Mouse (Mus musculus) layer of hippocampus, postnatal 10 days (tissue): ENCODE results near the gene Acer3. TPM values are rescaled to one million over a fixed set of nuclear protein-coding genes. Genes with fewer than 3 reads are reported as not detected.

ENCODE experiments used
- DNase-seq, 2 experiments: peaks; one replicate each; pipeline ENCODE4 v3.0.0; 2021; ENCODE audit warnings: low spot score in 2 of 2
- total RNA-seq, 2 experiments: library from RNA; stranded (reverse); gene quantifications; 2 replicates each; pipeline ENCODE4 v1.2.3; 2021

Gene Acer3
- total RNA-seq, 2 experiments from 2014 or later = 14.7 to 17.8 TPM

- DNase-seq = no peak
Observed at GRCm38 (mm10) chr7:98186637-98187036, 134.4 kb downstream of the Acer3 start.

- DNase-seq = peak; percentile 28 to 49
Observed at GRCm38 (mm10) chr7:98185326-98185725, 135.7 kb downstream of the Acer3 start.

DNA sequence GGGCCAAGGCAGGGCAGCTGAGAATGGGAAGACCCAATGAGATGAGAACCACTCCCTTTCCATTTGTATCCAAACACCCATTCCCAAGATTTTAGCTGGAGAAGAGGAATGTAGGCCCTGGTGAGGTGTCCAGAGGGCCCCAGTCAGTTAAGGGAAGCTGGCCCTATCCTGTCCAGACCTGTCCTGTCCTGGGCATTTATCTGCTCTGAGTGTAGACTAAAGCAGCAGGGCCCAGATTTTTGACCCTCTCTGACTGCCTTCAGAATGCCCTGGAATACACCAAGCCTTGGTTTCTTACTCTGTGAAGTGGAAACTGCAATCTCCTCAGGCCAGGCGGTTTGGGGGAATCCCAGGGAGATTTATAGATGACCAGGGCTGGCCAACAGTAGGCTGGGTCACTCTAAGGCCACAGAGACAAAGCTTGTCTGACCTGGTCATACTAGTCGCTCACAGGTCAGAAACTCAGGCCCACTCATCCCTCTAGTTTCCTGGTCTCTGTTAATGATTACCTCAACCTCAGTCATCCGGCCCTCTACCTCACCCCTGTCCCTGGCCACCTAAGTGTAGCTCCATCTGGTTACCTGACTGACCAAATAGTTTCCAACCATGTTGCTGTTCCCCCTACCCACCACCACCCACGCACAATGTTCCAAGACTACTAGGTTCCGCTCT, 142.3 kb downstream of the Acer3 start:
- no peak for DNase-seq

GRCm38 (mm10) chr7:98177929-98178559, 143.0 kb downstream of the Acer3 start, which contains the start of gene Capn5:
Gene Capn5 (minus strand): TSS chr7:98178274.
- peak; percentile 41 to 68 for DNase-seq

DNA sequence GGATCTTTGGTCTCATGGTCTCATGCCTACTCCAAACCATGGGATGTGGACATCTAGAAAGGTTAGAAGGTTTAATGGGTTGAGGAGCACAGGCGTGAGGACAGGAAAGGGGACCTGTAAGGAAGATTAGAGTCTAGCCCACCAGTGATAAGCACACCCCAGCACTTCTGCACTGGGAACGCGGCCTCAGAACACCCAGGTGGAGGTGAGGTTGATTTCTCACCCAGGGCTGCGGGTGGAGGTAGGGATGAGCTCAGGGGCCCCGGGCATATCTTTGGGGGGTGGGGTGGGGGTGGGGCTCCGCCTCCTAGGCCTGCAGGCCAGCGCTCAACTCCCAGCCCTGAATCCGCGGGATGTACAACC, 143.5 kb downstream of the Acer3 start:
- no peak for DNase-seq

DNA sequence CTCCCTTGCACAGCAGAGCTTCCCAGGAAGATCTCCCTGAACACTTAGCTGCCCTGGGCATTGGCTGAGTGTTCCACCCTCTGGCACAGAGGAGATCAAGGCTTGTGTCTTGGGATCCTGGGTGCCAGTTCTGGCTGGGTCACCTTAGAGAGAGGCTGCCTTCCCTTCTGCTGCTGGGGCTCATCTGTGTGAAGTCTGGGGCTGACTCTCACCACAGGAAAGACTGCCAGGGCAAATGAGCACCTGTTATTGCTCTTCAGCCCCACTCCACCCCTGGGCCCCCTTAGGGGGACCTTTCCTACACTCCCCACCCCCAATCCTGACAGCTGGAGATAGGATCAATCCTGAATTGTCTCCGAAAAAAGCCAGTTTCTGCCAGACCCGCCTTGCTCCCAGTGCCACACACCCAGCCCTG, 143.9 kb downstream of the Acer3 start:
- DNase-seq = no peak

DNA sequence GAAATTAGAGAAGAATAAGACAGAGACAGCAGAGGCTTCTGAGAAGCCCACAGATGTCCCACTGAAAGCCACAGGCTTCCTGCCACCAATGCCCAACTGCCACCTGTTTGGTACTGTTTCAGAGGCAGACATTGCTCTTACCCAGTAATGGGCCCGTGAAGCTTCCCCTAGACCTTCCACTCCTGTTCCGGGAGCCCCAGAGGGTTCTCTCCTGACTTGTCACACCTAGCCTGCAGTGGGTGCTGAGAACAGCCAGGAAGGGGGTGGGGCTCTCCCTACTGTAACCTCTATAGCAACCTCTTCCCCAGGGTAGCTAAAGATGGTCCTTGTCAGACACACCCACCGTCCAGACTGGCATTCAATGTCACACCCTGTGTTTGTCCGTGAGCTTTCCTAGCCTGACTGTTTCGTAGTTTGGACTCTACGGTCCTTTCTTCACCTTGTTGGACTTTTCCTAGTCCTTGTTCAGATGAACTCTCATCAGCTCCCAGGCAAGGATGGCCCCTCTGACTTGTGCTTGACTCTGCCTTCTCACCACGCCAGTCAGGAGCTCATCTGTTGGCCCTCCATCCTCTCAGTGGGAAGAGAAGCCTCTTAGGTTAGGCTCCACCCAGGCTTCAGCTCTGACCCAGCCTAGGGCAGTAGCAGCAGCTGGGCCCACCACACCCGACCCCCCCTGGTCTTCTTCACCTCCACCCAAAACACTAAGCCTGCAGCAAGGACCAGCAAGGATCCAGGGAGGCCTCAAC, 144.5 kb downstream of the Acer3 start:
- no peak for DNase-seq

GRCm38 (mm10) chr7:98174883-98175755, 145.9 kb downstream of the Acer3 start:
- DNase-seq = no peak

GRCm38 (mm10) chr7:98173408-98173807, 147.6 kb downstream of the Acer3 start:
- no peak for DNase-seq

- no peak for DNase-seq
Observed at GRCm38 (mm10) chr7:98172661-98173060, 148.3 kb downstream of the Acer3 start.

- no peak for DNase-seq
Observed at GRCm38 (mm10) chr7:98171141-98172073, 149.6 kb downstream of the Acer3 start.

DNA sequence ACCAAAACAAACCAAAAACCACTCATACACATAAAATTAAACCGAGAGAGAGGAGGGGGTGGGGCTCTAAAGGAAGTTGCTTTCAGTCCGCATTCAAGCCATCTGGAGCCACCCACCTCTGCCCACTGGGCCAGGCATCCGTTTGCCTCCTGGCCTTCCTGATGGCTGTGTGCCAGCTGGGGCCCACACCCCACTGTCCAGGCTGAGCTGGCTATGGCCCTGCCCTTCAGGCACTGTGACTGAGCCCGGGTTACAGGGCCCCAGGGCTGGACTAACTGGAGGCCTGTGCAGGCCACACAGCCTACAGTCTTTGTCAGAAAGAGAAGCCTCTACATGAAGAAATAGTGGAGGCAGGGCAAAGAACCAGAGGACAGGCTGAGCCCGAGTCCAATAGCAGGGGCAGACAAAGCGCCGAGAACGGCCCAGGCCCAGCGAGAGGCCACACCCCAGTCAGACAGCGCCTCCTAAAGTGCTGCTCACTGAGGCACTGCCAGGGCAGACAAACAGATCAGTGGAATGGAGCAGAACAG, 155.9 kb downstream of the Acer3 start:
- no peak for DNase-seq

DNA sequence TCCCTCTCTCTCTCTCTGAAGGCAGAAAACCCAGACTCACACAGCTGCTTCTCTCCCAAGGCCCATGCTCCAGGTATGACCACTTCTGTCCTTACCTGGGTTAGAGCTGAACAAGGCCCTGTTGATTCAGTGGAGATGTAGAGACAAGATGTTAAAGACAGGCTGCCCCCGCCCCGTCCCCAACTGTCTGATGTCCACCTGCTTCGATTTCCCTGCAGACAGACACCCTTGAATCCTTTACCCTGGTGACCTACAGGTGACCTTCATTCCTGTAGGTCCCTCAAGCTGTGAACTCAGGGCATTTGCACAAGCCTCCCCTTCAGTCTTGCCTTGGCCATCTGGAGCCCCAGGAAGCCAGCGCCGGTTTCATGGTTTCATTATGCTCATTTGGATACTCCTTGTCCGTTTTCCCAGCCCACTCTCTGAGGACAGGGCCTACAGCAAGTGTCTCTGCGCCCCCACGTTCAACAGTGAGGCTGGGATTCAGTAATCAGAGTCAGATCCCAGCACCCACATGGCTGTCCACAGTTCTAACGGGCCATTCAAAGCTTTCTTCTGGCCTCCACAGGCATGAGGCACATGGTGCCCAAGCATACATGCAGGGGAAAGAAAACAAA, 156.5 kb downstream of the Acer3 start:
- DNase-seq = no peak

GRCm38 (mm10) chr7:98163700-98164099, 157.3 kb downstream of the Acer3 start:
- DNase-seq = no peak

- no peak for DNase-seq
Observed at GRCm38 (mm10) chr7:98162239-98162638, 158.8 kb downstream of the Acer3 start.

DNA sequence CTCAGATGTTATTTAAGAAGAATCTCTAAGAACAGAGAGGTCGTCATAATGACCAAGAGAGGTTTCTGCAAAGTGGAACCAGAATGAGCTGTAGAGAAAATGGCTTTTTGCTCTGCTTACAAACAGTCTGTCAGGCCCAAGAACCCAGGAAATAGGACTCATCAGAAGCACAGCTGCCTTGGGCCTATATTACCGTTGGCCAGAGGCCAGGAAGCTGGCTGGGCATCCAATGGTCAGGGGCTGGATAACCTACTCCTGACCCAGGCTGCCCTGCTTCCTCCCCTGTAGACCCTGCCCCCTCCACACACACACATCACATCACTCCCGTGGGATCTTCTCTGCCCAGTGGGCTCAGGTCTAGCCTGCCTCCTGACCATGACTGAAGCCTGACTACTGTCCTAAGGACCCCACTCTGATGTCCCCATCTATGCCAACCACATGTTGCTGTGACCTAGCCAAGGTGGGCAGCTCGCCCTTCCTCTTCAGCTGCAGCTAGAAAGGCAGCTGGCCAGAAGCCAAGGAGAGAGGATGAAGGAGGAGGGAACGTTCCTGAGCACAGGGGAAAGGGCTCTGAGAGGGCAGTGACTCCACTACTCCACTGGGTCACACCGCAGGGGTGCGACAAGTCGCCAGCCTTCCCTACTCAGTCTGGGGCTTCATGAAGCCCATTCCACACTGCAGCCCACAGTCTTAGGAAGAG, 160.8 kb downstream of the Acer3 start:
- DNase-seq = no peak

DNA sequence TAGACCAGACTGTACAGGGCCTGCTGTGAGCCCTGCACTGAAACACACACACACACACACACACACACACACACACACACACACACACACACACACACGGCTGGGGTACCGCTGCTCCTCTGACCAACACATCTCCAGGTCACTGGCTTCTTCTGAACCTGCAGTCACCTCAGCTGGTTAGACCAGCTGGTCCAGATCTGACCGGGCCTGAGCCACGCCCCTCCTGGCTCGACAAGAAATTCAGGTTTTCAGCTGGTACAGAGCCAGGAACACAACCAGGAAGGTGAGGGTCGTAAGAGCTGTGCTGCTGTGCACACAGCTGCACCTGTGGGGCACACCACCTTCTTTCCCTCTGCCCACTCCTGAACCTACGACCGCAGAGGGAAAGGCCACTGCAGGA, 162.5 kb downstream of the Acer3 start:
- no peak for DNase-seq

GRCm38 (mm10) chr7:98157636-98158332, 163.2 kb downstream of the Acer3 start:
- DNase-seq = no peak
